Mouse (Mus musculus): ENCODE measurements at regions not wholly inside any gene's neighbourhood (a gene's known extent, or its start where the extent isn't known, plus 50 kb on each side); places are given as distances from the start of the nearest gene placed in this dataset.

DNA sequence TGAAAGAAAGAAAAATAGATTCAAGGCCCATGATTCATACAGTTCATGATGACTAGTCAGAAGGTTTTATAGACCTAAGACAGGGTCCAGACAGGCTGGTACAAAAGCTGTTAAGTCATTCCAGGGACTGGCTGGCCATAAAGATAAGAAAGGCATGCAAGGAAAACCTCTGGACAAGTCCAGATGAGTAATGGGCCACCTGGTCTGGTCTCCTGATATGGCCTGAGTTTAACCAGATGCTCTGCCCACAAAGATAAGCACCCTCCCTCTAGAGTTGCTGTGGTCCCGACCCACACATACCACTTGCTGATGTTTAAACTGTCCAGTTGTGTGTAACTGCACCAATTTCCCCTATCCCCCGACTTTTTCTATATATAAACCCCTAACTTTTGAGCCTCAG is 934.7 kb upstream of the Ndn start:
- in situ Hi-C loops (cut with MboI; ENCODE audit: low pct_unique_long_range_greater_than_20kb): no loop called here
- POLR2A ChIA-PET: no interaction called here
- TF ChIP-seq CTCF (IDR thresholded peaks at IDR 0.05): no peak
- H3K27me3 ChIP-seq: no peaks in the 10 kb centered on the region
- DNase-seq (ENCODE audit: low read depth, low spot score): no peak
- CTCF ChIA-PET: no interaction called here
- ATAC-seq: no peak

DNA sequence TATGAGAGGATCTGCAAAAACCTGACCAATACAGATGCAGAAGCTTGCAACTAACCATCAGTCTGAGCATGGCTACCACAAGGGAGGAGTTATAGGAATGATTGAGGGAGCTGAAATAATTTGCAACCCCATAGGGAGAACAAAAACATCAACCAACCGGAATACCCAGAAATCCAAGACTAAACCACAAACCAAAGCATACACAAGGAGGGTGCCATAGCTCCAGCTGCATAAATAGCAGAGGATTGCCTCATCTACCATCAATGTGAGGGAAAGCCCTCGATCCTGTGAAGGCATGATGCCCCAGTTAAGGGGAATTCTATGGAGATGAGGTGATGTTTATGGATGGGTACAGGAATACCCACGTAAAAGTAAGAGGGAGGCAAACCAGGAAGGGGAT is 929.8 kb upstream of the Ndn start:
- DNase-seq (ENCODE audit: low read depth, low spot score): no peak
- ChIA-PET CTCF (no interaction called here), POLR2A (no interaction called here)
- in situ Hi-C loops (cut with MboI; ENCODE audit: low pct_unique_long_range_greater_than_20kb): no loop called here
- H3K27me3 ChIP-seq: no peaks in the 10 kb centered on the region
- no peak for TF ChIP-seq CTCF (IDR thresholded peaks at IDR 0.05)
- no peak for ATAC-seq

DNA sequence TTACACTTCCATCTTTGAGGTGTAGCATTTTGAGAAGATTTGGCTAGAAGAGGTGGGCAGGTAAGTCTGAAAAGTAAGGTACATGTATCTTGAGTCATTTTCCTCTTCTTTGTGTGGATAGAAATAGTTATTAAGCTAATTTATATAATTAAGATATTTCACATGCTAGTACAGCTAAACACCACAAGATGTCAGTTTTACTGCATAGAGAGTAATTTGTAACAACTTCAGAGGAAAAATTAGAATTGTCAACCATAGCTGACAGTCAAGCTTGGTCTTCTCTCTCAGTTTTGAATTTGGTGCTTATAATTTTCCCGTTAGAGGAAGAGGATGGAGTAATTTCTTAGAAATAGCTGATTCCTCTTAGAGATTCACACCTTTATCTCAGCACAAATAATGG is 890.6 kb upstream of the Ndn start:
- ChIA-PET POLR2A (no interaction called here), CTCF (no interaction called here)
- ATAC-seq (no peak), DNase-seq (ENCODE audit: low read depth, low spot score) (no peak)
- in situ Hi-C loops (cut with MboI; ENCODE audit: low pct_unique_long_range_greater_than_20kb): no loop called here
- no peaks in the 10 kb centered on the region for H3K27me3 ChIP-seq
- TF ChIP-seq CTCF (IDR thresholded peaks at IDR 0.05): no peak

DNA sequence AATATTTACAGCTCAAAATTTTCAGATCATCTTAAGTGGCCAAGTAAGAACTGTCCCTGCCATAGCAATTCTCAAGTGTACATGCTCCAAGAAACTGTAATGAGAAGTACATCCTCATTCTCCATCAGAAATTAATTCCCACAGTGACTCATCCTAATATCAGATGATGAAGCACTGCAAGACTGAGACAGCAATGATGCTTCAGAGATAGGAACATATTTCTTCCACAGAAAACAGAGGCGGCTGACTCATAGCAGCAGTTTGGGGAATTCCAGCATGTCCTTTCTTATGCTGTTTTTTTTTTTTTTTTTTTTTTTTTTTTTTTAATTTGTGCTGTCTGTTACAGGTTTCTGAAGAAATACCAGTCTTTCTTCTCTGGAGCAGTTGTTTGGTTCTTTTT is 865.3 kb upstream of the Ndn start:
- H3K27me3 ChIP-seq: no peaks in the 10 kb centered on the region
- ATAC-seq (no peak), DNase-seq (ENCODE audit: low read depth, low spot score) (no peak)
- in situ Hi-C loops (cut with MboI; ENCODE audit: low pct_unique_long_range_greater_than_20kb): no loop called here
- TF ChIP-seq CTCF (IDR thresholded peaks at IDR 0.05): no peak
- CTCF ChIA-PET: no interaction called here
- POLR2A ChIA-PET: no interaction called here

DNA sequence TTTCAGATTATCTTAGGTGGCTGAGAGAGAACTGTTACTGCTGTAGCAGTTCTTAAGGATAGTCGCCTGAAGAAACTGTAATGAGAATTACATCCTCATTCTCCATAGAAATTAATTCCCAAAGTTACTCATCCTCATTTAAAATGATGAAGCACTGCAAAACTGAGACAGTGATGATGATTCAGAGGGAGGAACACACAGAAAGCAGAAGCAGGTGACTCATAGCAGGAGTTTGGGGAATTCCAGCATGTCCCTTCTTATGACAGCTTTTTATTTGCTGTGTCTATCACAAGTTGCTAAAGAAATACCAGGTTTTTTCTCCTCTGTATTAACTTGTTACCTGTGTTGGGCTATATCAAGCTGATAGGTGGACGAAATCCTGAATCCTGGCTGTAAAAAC is 831.6 kb upstream of the Ndn start:
- no peaks in the 10 kb centered on the region for H3K27me3 ChIP-seq
- POLR2A ChIA-PET: no interaction called here
- TF ChIP-seq CTCF (IDR thresholded peaks at IDR 0.05): no peak
- DNase-seq (ENCODE audit: low read depth, low spot score) (peak; percentile 15), ATAC-seq (peak; percentile 62)
- CTCF ChIA-PET: no interaction called here
- in situ Hi-C loops (cut with MboI; ENCODE audit: low pct_unique_long_range_greater_than_20kb): no loop called here

DNA sequence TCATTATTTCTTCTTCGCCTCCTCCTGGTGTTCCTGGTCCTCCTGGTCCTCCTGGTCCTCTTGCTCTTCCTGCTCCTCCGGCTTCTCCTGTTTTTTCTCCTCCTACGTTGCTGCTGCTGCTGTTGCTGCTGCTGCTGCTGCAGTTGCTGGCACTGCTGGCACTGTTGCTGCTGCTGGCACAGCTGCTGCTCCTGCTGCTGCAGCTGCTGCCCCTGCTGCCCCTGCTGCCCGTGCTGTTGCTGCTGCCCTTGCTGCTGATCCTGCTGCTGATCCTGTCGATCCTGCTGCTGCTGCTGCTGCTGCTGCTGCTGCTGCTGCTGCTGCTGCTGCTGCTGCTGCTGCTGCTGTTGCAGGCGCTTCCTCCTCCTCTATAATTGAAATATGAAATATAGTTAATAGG is 811.2 kb upstream of the Ndn start:
- TF ChIP-seq CTCF (IDR thresholded peaks at IDR 0.05): no peak
- DNase-seq (ENCODE audit: low read depth, low spot score) (no peak), ATAC-seq (no peak)
- ChIA-PET POLR2A (no interaction called here), CTCF (no interaction called here)
- H3K27me3 ChIP-seq: no peaks in the 10 kb centered on the region
- in situ Hi-C loops (cut with MboI; ENCODE audit: low pct_unique_long_range_greater_than_20kb): no loop called here

All from Patski (cell line).